Mouse (Mus musculus) ovary, postnatal 14 days (tissue): ENCODE measurements around the gene Kcna6.

Experiments used
- DNase-seq: peaks from one replicate; pipeline ENCODE4 v3.0.0; 2022; ENCODE audit warnings: low spot score

The Kcna6 gene

GRCm38 (mm10) chr6:126740211-126741142, at the start of gene Kcna6:
Gene Kcna6 (minus strand): TSS chr6:126740674.
- no peak for DNase-seq

- DNase-seq, result no peak
These were observed 48.4 kb upstream of the Kcna6 start for GRCm38 (mm10) chr6:126788863-126789262.

GRCm38 (mm10) chr6:126784206-126784605, 43.7 kb upstream of the Kcna6 start:
- no peak for DNase-seq

- no peak for DNase-seq
These were observed 43.2 kb upstream of the Kcna6 start for GRCm38 (mm10) chr6:126783651-126784066.

GRCm38 (mm10) chr6:126783056-126783455, 42.6 kb upstream of the Kcna6 start:
- no peak for DNase-seq

- no peak for DNase-seq
These were observed 37.4 kb upstream of the Kcna6 start for GRCm38 (mm10) chr6:126777889-126778288.

GRCm38 (mm10) chr6:126773873-126774272, 33.4 kb upstream of the Kcna6 start:
- DNase-seq, result no peak

GRCm38 (mm10) chr6:126772326-126772725, 31.9 kb upstream of the Kcna6 start:
- DNase-seq, result no peak

- no peak for DNase-seq
These were observed 29.8 kb upstream of the Kcna6 start for GRCm38 (mm10) chr6:126770146-126770731.

- DNase-seq, result no peak
These were observed 28.6 kb upstream of the Kcna6 start for GRCm38 (mm10) chr6:126768957-126769665.

- DNase-seq, result no peak
These were observed 27.4 kb upstream of the Kcna6 start for GRCm38 (mm10) chr6:126767610-126768532.

GRCm38 (mm10) chr6:126766552-126766951, 26.1 kb upstream of the Kcna6 start:
- no peak for DNase-seq

GRCm38 (mm10) chr6:126764563-126765091, 24.2 kb upstream of the Kcna6 start:
- no peak for DNase-seq

- DNase-seq, result no peak
These were observed 20.9 kb upstream of the Kcna6 start for GRCm38 (mm10) chr6:126761362-126761761.

GRCm38 (mm10) chr6:126755729-126756411, 15.4 kb upstream of the Kcna6 start:
- no peak for DNase-seq

GRCm38 (mm10) chr6:126752520-126752919, 12.0 kb upstream of the Kcna6 start:
- DNase-seq, result no peak

GRCm38 (mm10) chr6:126745888-126746287, 5.4 kb upstream of the Kcna6 start:
- no peak for DNase-seq

GRCm38 (mm10) chr6:126742610-126743009, 2.1 kb upstream of the Kcna6 start:
- no peak for DNase-seq

- peak; percentile 3 for DNase-seq
These were observed 906 bp downstream of the Kcna6 start for GRCm38 (mm10) chr6:126739326-126740210.

GRCm38 (mm10) chr6:126736996-126737395, 3.5 kb downstream of the Kcna6 start:
- DNase-seq, result no peak
